Mouse (Mus musculus) adrenal gland, adult 2 months (tissue): ENCODE measurements at regions not wholly inside any gene's neighbourhood (a gene's known extent, or its start where the extent isn't known, plus 50 kb on each side); places are given as distances from the start of the nearest gene placed in this dataset.

Source experiments
- DNase-seq: peaks from one replicate; pipeline ENCODE4 v3.0.0; 2021

DNA sequence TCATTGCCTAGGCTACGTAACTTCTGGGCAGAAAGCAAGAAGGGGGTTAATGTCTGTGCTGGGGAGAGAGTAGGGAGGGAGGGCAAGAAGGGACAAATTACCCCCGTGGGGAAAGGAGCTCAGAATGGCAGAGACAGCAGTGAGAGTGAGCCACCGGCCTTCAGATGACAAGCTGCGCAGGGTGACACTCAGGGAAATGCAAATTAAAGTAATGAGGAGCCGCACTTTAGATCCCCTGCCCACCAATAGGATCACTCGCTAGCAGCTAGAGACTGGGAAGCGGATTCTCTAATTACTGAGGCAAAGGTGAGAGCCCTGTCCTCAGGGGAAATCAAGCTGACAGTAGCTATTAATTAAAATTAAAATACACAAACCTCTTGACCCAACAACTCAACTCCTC is 202.5 kb downstream of the Arhgef10l start:
- no peak for DNase-seq

DNA sequence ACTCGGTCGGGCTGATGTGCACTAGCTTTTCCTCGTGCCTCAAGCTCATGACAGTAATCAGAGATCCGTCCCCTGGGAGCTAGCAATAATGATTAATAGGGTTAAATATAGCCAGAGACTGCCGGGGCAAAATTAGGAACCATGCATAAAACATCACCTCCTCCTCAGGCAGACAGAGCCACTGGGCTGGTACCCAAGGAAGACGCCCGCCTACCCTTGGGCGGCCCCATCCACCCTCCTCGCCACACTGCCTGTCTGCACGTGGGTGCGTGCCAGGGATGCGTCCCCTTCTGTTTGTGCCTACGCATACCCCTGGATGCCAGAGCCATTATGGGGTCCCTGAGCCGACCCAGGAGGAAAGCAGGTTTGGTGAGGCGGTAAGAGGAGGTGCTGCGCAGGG is 204.5 kb downstream of the Arhgef10l start:
- DNase-seq, result no peak

DNA sequence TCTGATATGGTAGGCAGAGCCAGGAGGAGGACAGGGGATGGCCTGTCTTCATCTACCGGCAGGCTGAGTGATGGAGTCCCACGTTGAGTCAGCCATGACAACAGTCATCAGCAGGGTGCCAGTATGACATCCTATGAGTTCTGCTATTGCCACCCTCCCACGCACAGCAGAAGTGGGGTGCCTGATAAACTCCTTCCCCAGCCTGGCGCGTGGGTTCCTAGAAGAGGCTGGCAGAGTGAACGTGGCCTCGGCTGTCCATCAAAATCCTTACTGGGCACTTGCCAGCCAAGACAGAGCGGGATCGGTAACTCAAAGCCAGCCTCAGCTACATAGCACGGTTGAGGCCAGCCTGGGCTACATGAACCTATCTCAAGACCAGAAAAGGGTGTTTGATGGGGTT is 202.5 kb upstream of the Igsf21 start:
- no peak for DNase-seq

DNA sequence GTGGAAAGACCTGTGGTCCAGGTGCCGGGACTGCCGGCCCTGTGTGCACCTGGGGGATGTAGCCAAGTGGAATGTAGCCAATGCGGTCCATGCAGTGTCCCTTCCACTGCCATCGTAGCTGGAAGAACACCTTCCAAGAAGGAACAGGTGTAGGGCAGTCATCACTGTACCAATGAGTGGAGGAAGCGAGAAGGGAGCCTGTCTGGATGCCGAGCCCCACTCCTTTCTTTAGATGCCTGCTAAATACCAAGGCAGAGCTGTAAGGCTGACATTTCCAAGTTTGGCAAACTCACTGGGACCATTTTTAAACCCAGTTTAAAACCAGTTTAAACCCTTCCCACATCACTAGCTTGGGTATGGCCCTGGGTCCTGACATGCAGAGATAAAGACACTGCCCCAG is 199.9 kb upstream of the Igsf21 start:
- DNase-seq, result no peak

DNA sequence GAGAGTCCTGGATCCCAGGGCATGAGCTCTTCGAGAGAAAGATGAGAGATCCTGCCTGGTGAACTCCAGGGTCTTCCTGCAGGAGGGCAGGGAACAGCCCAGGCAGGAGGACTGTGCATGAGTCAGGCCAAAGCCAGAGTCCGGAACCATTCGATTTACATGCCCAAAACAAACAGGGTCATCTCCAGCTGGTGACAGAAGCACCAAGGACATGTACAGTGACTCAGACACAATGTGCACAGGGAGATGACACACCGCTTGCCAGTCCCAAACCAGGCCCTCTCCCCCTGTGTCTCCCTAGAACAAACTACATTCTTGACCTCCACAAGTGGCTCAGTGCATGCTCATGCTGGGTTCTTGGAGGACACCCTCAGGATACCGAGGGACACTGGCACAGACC is 199.3 kb upstream of the Igsf21 start:
- peak; percentile 71 for DNase-seq

DNA sequence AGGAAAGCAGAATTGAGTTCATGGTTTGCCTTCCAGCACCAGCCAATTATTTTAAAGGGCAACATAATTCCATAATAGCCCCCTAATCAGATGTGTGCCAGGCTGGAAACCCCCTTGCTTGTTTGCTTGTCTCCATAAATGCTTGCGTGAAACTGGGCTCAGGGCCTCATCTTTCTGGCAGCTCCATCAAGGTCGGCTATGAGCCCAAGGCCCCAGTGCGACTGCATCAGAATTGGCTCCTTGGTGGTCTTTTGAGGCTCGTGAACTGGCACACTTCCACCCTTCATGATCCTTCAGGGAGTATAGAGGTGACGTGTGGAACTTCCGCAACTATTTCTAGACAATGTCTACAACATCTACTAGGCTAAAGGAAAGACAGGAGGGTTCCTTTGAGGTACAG is 196.6 kb upstream of the Igsf21 start:
- no peak for DNase-seq

DNA sequence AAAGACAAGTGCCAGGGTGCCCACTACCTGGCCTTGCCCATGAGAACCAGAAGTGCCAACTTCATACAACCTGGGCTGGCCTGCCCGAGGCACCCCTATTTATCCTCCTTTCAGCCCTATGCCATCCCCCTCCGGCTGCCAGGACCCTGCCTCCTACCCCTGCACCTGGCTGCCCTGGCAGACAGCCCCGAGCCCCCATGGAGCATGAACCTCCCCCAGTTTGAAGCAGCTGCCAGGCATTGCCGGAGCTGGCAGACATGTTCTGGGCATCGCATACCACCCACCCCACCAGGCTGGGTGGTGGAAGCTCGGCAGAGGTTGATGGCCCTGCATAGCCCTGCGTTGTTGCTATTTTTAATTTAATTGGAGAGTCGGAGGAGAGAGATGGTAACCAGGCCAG is 195.2 kb upstream of the Igsf21 start:
- no peak for DNase-seq

DNA sequence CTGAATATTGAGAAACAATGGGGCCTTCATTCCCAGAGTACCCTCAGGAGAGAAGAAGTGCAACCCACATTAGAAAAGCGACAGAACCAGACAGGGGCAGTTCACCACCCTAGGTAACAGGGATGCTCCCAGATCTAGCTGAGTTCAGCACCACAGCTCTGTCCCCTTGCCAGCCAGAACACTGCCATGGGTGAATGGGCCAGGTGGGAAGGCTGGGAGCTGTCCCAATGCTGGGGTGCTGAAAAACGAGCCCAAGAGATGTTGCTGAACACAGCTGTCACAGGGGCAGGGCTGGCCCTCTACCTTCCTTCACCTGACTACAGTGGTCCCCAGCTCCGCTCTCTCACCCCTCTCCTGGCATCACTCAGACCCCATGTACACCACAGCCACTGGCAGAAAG is 193.3 kb upstream of the Igsf21 start:
- DNase-seq, result peak; percentile 8

DNA sequence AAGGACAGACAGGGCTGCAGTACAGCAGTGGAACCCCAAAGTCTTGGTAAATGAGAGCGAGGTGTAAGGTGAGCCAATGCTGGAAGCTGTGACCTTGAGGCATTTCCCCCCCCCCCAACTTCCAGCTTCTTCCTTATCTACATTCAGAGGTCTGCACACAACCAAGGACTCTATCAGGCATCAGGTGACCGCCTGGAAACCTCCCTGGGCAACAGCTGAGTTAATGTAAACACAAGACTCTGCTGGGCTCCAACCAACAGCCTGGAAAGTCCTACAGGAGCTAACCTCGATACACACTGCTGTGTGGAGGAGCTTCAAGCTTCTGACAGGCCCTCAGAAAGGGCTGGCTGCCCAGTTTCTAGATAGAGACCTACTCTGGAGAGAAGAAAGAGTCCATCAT is 189.4 kb upstream of the Igsf21 start:
- no peak for DNase-seq

DNA sequence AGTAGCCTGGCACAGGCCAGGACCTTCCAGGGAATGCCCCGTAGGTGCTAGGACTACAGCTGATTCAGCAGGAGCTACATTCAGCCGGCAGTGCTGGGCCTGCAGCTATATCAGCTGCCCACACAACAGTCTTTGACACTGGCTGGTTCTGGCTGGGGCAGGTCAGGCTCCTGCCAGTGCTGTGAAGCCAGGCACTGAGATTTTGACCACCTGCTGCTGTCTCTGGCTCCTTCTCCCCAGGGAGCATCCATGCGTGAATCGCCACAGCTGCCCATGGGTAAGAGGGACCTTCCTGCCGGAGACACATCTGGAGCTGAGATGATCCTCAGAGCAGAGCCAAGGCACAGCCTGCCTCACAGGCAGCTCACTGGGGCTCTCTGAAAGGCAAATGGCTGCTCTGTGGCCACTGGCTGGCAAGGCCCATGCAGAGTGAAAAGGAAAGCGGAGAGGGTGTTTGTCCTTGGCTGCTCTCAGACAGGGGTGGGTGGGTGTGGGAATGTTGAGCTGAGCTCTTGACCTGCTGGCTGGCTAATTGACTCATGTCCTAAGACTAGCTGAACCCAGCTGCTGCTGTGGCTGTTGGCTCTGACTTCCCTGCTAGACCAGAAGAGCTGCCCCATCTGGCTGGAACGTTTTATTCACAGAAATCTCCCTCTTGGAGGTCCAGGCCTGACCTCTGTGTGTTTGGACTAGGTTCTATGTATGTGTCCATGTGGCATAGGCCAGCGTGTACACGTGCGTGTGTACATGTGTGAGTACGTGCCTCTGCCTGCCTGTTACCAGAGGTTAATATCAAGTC is 187.4 kb upstream of the Igsf21 start:
- no peak for DNase-seq

DNA sequence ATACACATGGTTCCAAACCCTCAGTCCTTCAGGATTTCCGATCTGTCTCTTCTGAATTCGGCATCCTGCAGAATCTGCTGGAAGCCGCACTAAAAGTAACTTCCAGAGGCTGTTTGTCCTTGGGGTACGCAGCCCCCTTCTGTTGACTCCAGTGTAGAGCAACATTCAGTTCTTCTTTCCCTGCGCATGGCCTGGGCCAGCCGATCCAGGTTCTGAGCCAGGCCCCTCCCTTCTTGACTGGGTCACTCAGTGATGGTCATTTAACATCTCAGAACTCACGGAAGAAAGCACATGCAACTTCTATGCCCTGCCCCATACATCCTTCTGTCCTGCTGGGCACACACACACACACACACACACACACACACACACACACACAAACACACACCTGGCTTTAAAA is 185.5 kb upstream of the Igsf21 start:
- no peak for DNase-seq

DNA sequence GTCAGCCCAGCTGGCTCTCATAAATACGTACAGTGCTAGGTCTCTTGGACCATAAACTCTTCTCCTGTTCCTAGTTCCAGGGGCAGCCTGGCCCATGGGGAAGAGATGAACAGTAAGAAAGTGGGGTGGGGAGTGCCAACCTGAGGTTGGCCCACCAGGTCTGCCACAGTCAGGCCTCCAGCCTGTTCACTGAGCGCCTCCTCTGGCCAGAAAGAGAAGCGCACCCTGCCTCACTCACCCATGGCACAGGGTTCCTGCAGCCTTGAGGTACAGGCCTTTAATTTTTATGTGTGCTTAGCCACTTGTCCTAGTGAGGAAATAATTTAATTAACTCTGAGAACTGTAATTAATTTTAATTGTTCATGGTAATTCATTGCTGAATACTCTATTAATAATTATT is 180.5 kb upstream of the Igsf21 start:
- no peak for DNase-seq

DNA sequence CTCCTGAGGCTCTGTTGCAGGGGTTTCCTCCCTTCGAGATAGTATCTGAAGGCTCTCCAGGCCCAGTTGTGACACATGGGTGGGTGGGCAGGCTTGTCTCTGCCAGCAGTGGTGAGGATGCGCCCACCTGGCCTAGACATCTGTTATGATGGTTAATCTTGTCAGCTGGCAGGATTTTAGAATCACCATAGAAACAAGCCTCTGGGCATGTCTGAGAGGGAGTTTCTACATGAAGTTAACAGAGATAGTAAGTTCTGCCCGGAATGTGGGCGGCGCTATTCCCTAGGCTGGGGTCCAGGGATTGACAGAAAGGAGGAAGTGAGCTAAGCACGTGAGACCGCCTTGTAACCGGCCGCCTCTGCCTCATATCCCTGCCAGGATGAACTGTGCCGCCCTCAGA is 177.2 kb upstream of the Igsf21 start:
- DNase-seq, result no peak

DNA sequence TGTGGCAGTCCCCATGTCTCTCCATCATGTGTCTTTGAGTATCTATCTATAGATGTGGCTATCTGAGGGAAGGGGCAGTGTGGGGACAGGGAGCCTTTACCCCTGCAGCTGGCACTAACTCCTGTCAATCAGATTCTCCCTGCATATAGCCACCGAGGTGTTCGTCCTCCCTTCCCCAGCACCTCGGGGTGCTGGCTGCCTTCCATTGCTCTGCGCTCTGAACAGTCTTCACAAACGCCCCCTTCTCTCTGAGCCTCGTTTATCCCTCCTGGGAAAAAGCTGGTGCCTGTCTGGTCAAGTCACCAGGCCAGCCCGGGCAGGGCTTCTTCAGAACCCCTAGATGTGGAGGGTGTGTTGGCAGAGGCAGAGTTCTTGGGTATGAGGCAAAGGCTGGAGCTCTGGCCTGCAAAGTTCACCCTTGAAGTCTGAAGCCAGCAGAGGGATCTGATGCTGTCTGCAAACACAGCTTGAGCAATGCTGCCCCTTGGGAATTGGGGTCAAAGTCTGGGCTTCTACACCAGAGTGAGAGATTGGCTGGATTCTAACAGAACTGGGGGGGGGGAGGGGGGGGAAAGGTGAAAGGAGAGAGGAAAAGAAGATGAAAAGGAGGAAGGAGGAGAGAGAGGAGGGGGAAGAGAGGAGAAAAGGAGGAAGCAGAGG is 175.5 kb upstream of the Igsf21 start:
- DNase-seq, result peak; percentile 57

DNA sequence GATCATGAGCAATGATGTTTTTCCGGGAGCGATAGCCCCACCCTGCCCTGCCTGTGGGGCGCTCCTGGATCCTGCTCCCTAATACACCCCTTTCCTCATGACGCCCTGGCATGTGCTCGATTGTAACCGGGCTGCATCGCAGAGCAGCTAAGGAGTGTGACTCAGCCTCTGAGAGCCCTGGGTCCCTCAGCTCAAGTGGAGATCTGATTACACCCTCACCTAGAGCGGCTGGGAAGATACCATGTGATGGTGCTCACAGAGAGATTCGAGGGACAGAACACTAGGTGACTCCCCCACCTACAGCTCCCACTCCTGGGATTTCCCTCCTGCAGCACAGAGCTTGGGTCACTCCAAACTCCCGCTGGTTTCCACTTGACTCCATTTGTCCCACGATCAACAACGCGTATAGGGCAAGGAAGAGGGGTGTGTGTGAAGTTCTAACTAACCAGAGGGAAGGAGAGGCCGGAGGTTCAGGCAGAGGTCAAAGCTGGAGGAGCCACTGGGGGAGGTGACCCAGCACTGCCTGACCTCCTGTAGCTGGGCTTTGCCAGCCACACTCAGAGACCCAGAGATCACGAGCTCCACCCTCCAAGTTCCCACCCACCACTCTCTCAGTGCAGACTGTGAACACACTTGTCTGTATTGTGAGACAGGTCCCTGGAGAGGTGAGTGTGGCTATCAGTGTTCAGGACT is 173.3 kb upstream of the Igsf21 start:
- DNase-seq, result no peak

DNA sequence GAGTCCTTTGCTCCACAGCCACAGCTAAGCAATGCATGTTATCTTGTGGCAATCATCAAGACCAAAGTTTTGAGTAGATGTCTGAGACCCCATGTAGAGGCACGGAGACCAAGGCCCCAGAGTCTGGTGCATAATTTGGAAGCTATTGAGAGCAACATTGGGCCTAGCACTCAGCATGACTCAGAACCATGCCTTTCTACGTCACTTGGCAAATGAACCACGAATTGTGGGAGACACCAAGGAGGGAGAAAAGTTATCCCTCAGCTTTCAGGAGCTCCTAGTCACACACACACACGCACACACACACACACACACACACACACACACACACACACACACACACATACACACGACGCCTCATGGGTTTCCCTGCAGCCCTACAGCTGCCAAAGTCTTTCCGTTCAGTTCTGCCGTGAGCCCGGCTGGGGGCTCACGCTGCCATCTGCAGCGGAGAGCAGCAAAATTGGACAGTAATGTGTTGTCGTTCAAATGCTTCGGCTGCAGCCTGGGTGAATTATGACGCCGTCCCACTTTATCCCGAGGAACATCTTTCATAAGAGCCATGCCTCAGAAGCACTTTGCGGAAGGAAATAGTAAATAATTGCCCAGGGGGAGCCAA is 165.8 kb upstream of the Igsf21 start:
- DNase-seq, result no peak

DNA sequence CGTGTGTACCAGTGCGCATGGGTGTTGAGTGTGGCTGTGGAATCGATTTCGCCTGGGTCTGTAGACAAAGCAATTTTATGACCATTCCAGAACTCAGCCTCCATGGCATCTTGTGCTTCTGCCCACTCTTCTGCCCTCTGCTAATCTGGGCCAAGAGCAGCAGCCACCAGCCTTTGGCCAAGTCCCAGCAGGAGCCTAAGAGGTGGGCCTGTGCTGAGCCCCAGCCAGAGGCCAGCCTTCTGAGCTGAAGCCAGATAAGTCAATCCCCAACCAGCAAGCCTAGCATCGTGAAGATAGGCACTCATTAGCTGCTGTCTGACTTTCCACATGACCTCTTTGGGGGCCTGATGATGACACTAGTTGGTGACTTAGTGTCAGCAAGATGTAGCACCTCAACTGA is 161.9 kb upstream of the Igsf21 start:
- DNase-seq, result no peak

DNA sequence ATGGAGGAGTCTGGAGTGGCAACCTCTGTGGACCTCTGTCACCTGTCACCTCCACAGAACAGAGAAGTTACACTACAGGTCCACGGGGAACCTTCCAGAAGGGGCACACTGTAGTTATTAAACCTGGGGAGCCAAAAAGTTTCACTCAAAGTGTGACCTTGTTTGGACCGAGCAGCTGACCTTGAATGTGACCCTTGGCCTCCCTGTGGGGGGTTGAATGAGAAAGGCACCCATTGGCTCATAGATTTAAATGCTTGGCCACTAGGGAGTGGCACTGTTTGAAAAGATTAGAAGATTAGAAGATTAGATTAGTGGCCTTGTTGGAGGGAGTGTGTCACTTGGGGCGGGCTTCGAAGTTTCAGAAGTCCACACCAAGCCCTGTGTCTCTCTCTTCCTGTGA is 160.3 kb upstream of the Igsf21 start:
- DNase-seq, result no peak

DNA sequence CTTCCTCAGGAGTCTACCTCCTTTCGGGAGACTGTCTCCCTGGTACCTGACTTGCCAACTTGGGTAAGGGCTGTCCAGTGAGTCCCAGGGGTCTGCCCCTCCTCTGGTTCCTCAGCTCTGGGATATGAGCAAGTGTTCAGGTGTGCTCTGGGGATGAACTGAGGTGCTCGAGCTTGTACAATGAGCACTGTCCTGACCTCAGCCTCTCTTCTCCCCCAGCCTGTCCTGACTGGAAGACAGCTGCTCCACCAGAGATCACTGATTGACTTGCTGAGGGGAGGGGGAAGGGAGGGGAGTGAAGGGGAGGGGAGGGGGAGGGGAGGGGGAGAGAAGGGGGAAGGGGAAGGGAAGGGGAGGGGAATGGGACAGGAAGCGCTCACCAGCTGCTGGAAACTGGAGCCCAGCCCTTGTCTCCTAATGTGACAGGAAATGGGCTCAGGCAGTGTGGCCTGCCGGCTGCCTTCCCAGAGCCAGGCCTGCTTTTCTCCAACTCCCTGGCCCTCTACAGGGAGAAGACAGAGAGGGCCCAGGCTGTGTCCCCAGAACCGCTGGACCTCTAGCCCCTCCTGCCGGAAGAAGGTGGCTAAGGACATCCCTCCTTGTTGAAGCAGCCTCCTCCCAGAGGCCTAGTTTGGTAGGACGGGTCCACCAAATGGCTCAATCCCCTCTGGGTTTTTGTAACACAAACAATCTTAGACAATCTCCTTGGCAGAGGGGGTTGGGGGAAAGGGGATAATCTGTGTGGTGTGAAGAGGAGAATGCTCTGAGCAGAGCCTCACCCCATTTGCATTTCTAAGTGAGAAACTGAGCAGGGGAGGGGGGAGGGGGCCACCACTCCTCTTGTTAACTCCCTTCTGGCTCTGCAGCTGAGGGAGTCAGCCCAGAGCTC is 159.7 kb upstream of the Igsf21 start:
- no peak for DNase-seq

DNA sequence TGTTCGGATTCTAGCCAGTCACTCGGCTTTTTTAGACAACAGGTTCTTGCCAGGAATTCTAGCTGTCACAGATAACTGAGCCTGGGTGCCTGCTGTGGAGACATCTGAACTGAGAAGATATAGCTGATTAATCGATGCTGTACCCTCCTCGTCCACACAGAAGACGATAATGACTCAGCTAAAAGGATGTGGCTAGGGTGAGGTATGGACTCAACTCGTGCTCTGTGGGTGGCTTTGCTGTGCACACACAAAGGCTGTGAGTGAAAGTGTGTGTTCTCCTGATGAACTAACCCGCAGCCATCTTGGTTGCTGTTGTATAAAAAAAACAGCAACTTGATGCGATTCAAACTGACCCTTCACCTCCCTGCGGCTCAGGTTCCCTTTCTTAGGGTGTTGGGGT is 158.8 kb upstream of the Igsf21 start:
- no peak for DNase-seq

DNA sequence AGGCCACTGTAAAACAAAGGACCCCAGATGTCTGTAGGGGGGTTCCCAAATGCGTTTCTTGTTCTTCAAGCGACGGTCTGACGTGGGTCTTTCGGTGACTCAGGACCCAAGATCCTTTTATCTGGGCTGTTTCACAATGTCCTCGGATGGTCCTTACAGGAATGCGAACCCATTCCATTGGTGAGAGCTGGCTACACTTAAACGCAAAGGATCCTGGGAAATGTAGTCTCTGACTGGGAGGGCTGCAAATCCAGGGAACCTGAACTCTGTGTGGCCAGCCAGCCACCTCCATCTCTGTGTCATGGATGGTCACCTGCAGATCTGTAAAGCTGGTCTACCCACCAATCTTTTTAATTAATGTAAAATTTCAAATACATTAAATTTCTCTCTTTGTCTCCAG is 156.5 kb upstream of the Igsf21 start:
- no peak for DNase-seq

DNA sequence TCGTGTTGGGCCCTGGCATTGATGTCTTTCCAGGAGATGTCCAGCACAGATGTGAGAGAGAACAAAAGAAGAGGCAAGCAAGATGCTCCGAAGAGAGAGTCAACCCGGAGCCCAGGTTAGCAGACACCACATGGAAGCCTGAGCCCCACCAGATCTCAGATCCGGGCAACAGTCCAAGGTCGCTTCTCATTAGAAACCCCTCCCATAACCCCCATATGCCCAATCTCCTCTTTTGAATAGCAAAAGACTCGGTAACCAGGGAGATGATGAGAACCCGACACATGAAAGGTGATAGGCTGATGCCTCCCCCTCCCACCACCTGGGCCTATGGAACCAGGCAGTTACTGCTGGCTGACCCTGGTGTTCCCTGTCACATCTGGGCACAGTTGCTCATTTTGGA is 155.7 kb upstream of the Igsf21 start:
- no peak for DNase-seq
